Mouse (Mus musculus): Measurements from ENCODE around the gene Slc52a3.

The Slc52a3 gene

GRCm38 (mm10) chr2:151999669-152000290, 3.5 kb downstream of the Slc52a3 start:
- DNase-seq (ENCODE audit: low spot score): peak; percentile 64

GRCm38 (mm10) chr2:152000291-152000679, 4.0 kb downstream of the Slc52a3 start:
- DNase-seq (ENCODE audit: low spot score): no peak

- no peak for DNase-seq (ENCODE audit: low spot score)
These were observed 4.4 kb downstream of the Slc52a3 start for GRCm38 (mm10) chr2:152000735-152001134.

- DNase-seq (ENCODE audit: low spot score): no peak
These were observed 6.2 kb downstream of the Slc52a3 start for GRCm38 (mm10) chr2:152002529-152002928.

- DNase-seq (ENCODE audit: low spot score): no peak
These were observed 11.5 kb downstream of the Slc52a3 start for GRCm38 (mm10) chr2:152007783-152008182.

- DNase-seq (ENCODE audit: low spot score): peak; percentile 61
These were observed 12.9 kb downstream of the Slc52a3 start for GRCm38 (mm10) chr2:152009061-152009779.

GRCm38 (mm10) chr2:152010251-152010650, 13.9 kb downstream of the Slc52a3 start:
- no peak for DNase-seq (ENCODE audit: low spot score)

- DNase-seq (ENCODE audit: low spot score): no peak
These were observed 14.3 kb downstream of the Slc52a3 start for GRCm38 (mm10) chr2:152010661-152011060.

GRCm38 (mm10) chr2:152011724-152012123, 15.4 kb downstream of the Slc52a3 start:
- no peak for DNase-seq (ENCODE audit: low spot score)

GRCm38 (mm10) chr2:152012222-152012621, 15.9 kb downstream of the Slc52a3 start:
- DNase-seq (ENCODE audit: low spot score): peak; percentile 37

GRCm38 (mm10) chr2:152012701-152013100, 16.4 kb downstream of the Slc52a3 start:
- no peak for DNase-seq (ENCODE audit: low spot score)

- DNase-seq (ENCODE audit: low spot score): no peak
These were observed 19.7 kb downstream of the Slc52a3 start for GRCm38 (mm10) chr2:152015997-152016396.

GRCm38 (mm10) chr2:152016666-152017065, 20.4 kb downstream of the Slc52a3 start:
- DNase-seq (ENCODE audit: low spot score): no peak

- peak; percentile 34 for DNase-seq (ENCODE audit: low spot score)
These were observed 23.9 kb downstream of the Slc52a3 start for GRCm38 (mm10) chr2:152020255-152020654.

- no peak for DNase-seq (ENCODE audit: low spot score)
These were observed 25.7 kb downstream of the Slc52a3 start for GRCm38 (mm10) chr2:152022022-152022421.

- no peak for DNase-seq (ENCODE audit: low spot score)
These were observed 28.6 kb downstream of the Slc52a3 start for GRCm38 (mm10) chr2:152024883-152025422.

- DNase-seq (ENCODE audit: low spot score): peak; percentile 76
These were observed 33.2 kb downstream of the Slc52a3 start for GRCm38 (mm10) chr2:152029252-152030082.

- no peak for DNase-seq (ENCODE audit: low spot score)
These were observed 34.7 kb downstream of the Slc52a3 start for GRCm38 (mm10) chr2:152030986-152031385.

- DNase-seq (ENCODE audit: low spot score): no peak
These were observed 43.8 kb downstream of the Slc52a3 start for GRCm38 (mm10) chr2:152040101-152040500.

- no peak for DNase-seq (ENCODE audit: low spot score)
These were observed 51.0 kb downstream of the Slc52a3 start for GRCm38 (mm10) chr2:152047116-152048002.

Data from lung, postnatal 25 days (tissue).